Mouse (Mus musculus): ENCODE results near the gene Dop1b.

DNA sequence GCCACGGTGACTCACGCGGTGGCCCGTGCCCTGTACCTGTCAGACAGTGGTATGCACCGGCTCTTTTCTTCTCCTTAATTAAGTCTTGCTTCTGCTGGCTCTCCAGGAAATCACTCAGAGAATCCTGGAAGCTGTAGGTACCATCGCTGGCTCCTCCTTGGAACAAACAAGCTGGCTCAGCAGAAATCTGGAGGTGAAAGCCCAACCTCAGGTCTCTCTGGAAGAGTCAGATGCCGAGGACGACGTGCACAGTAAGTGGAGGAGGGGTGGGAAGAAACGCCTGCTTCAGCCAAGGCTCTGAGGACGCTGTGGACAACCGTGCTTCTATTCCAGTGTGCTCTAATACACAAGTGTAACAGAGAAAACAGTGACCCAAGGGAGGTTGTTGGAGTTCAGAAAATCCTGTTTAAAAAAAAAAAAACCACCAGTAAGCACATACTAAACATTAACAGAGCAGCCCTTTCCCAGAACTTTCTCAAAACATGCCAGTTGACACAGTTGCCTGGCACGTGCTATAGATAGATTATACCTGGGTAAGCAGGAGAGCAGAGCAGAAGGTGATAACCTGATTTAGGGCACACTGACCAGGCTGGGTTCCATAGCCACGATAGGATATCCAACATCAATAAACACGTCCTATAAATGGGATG is 81.4 kb downstream of the Dop1b start:
- TF ChIP-seq CTCF (IDR thresholded peaks at IDR 0.05; ENCODE audit: control insufficient read depth, insufficient read depth, insufficient replicate concordance, low read depth, low read length) (no peak), POLR2A (IDR thresholded peaks at IDR 0.05; ENCODE audit: control insufficient read depth, low read depth, low read length) (no peak)

All from testis, adult 2 months (tissue).